Mouse (Mus musculus): ENCODE measurements at regions not wholly inside any gene's neighbourhood (a gene's known extent, or its start where the extent isn't known, plus 50 kb on each side); places are given as distances from the start of the nearest gene placed in this dataset.

- H3K9ac ChIP-seq = no peak overlapping the region
- no peaks in the 10 kb centered on the region for H3K36me3 ChIP-seq
- H3K9me3 ChIP-seq (replicated peaks) = peaks cover 5% of the 10 kb centered on the region
- no peaks in the 10 kb centered on the region for H3K27me3 ChIP-seq (replicated peaks)
- 0 out of 2 replicates have a peak, but pooled peaks cover under 1% of the 10 kb centered on the region for H3K4me1 ChIP-seq (replicated peaks)
- ATAC-seq (ENCODE audit: insufficient number of reproducible peaks, low FRiP score) = no peak
- no peak overlapping the region for H3K27ac ChIP-seq (ENCODE audit: poor library complexity, severe bottlenecking)
- no peak overlapping the region for H3K4me2 ChIP-seq
- 55% methylated on average over 4 of the region's 4 CpGs for WGBS
- H3K4me3 ChIP-seq = no peak overlapping the region
Observed at GRCm38 (mm10) chr11:112722936-112723335, 59.1 kb upstream of the Sox9 start.

- WGBS = 18% methylated on average over 15 of the region's 15 CpGs
- Histone ChIP-seq H3K27me3 (replicated peaks) (0 out of 2 replicates have a peak, but pooled peaks cover 3% of the 10 kb centered on the region), H3K9ac (no peak overlapping the region), H3K9me3 (replicated peaks) (no peaks in the 10 kb centered on the region), H3K4me2 (no peak overlapping the region), H3K36me3 (no peaks in the 10 kb centered on the region), H3K27ac (ENCODE audit: poor library complexity, severe bottlenecking) (no peak overlapping the region), H3K4me1 (replicated peaks) (peaks cover 13% of the 10 kb centered on the region), H3K4me3 (no peak overlapping the region)
- ATAC-seq (ENCODE audit: insufficient number of reproducible peaks, low FRiP score) = no peak
Observed at GRCm38 (mm10) chr11:112728154-112728952, 53.7 kb upstream of the Sox9 start.

Measured in heart, embryonic 12.5 days (tissue).